In the genomic region with DNA sequence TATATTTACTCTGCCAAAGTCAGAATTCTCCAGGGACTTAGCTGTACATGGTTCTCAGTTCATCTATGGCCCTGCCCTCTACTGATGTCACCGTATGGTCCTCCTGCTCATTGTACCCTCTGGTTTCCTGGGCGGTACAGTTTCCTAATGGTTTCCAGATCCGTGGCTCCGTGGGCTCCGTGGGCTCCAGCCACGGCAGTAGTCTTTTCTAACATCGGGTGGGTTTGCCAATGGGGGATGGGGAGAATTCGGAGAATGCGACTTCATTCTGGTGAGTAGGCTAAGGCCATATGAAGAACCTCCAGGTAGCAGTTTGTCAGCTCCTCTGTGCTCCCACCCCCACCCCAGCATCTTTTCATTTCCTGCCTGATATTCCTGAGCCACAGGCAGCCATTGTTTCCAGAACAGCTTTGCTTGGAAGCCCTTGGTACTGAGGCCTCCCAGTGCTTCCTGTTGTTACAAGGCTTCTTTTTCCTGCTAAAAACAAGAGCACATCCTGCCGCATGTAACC, we compare ENCODE assay signal across 9 mouse cellular contexts.
DNase-seq lines count a peak whose midpoint lies in the region; ATAC-seq and TF ChIP-seq lines count a peak whose summit lies in the region.
"Had no signal": no experiment of that assay in that cellular context is flagged by ENCODE, and none has a peak within 500 bp of the region (broad histone marks: within the 10 kb centered on the region; RNA-seq: fewer than 3 reads in every experiment).

No protein-coding gene starts in this region.

- peaks cover 16% of the 10 kb centered on the region for H3K4me1 ChIP-seq in liver, embryonic 11.5 days (replicated peaks; ENCODE audit: control insufficient read depth, insufficient read depth, low read length)
- peaks cover 16% of the 10 kb centered on the region for H3K4me1 ChIP-seq in liver, embryonic 12.5 days
- peaks cover 71% of the 10 kb centered on the region for H3K4me1 ChIP-seq in heart, embryonic 16.5 days (ENCODE audit: control insufficient read depth, insufficient read depth, low read length)
- peaks cover 12% of the 10 kb centered on the region; the same call in 1 of the 2 replicates for H3K4me1 ChIP-seq in stomach, postnatal 0 days (replicated peaks; ENCODE audit: control insufficient read depth, insufficient read depth)
- H3K4me1 ChIP-seq in midbrain, embryonic 14.5 days (ENCODE audit: control insufficient read depth, insufficient read depth, low read length) = no peaks in the 10 kb centered on the region

- no peaks in the 10 kb centered on the region for H3K36me3 ChIP-seq in liver, embryonic 11.5 days (ENCODE audit: control insufficient read depth, insufficient read depth, low read length)
- H3K36me3 ChIP-seq in liver, embryonic 12.5 days = no peaks in the 10 kb centered on the region
- H3K36me3 ChIP-seq in heart, embryonic 16.5 days (ENCODE audit: control insufficient read depth, insufficient read depth) = 0 out of 2 replicates have a peak, but pooled peaks cover 2% of the 10 kb centered on the region
- H3K36me3 ChIP-seq in stomach, postnatal 0 days (ENCODE audit: control insufficient read depth, insufficient read depth, low read length) = no peaks in the 10 kb centered on the region
- H3K36me3 ChIP-seq in midbrain, embryonic 14.5 days (ENCODE audit: control insufficient read depth, insufficient read depth, low read length) = no peaks in the 10 kb centered on the region
- H3K36me3 ChIP-seq: limb, embryonic 13.5 days had no signal

- no peak for TF ChIP-seq CTCF in stomach, postnatal 0 days (IDR thresholded peaks at IDR 0.05; ENCODE audit: low read depth)

- WGBS in liver, embryonic 11.5 days = 37% methylated on average over 10 of the region's 10 CpGs
- 23% methylated on average over 10 of the region's 10 CpGs for WGBS in liver, embryonic 12.5 days (ENCODE audit: insufficient replicate concordance)
- 47% methylated on average over 10 of the region's 10 CpGs for WGBS in heart, embryonic 16.5 days
- 74% methylated on average over 10 of the region's 10 CpGs for WGBS in stomach, postnatal 0 days
- WGBS in midbrain, embryonic 14.5 days = 94% methylated on average over 10 of the region's 10 CpGs

- H3K9me3 ChIP-seq in liver, embryonic 11.5 days (ENCODE audit: control insufficient read depth, low read length) = no peaks in the 10 kb centered on the region
- H3K9me3 ChIP-seq in liver, embryonic 12.5 days (replicated peaks) = no peaks in the 10 kb centered on the region
- no peaks in the 10 kb centered on the region for H3K9me3 ChIP-seq in heart, embryonic 16.5 days (replicated peaks; ENCODE audit: control insufficient read depth, low read length)
- no peaks in the 10 kb centered on the region for H3K9me3 ChIP-seq in stomach, postnatal 0 days (ENCODE audit: control insufficient read depth, low read length)
- H3K9me3 ChIP-seq in midbrain, embryonic 14.5 days (ENCODE audit: control insufficient read depth, low read length) = no peaks in the 10 kb centered on the region
- H3K9me3 ChIP-seq: limb, embryonic 13.5 days had no signal

- no peak for TF ChIP-seq EP300 in stomach, postnatal 0 days (optimal IDR thresholded peaks at IDR 0.05)

- no peak for DNase-seq in liver, embryonic 11.5 days (ENCODE audit: low spot score)
- peak; percentile 34 to 66 for DNase-seq in kidney, postnatal 36 days
- DNase-seq in stomach, postnatal 0 days (ENCODE audit: low spot score) = no peak
- no peak for DNase-seq in midbrain, embryonic 14.5 days
- DNase-seq in embryo, embryonic 9.5 days (ENCODE audit: extremely low spot score) = no peak
- no peak for DNase-seq in layer of hippocampus, adult 9-10 months (ENCODE audit: low spot score)

- peak overlapping the region; percentile 13; the same call in 1 of the 2 replicates for H3K27ac ChIP-seq in liver, embryonic 11.5 days (ENCODE audit: low read depth, low read length)
- H3K27ac ChIP-seq in liver, embryonic 12.5 days = no peak overlapping the region
- H3K27ac ChIP-seq in heart, embryonic 16.5 days (ENCODE audit: low read length) = peak overlapping the region; percentile 84
- H3K27ac ChIP-seq in stomach, postnatal 0 days (replicated peaks) = peak overlapping the region; percentile 49; the same call in 1 of the 2 replicates
- no peak overlapping the region for H3K27ac ChIP-seq in midbrain, embryonic 14.5 days (replicated peaks; ENCODE audit: low read depth, low read length)
- H3K27ac ChIP-seq: limb, embryonic 13.5 days had no signal

- H3K4me2 ChIP-seq in liver, embryonic 11.5 days = no peak overlapping the region
- no peak overlapping the region for H3K4me2 ChIP-seq in liver, embryonic 12.5 days
- H3K4me2 ChIP-seq in heart, embryonic 16.5 days (ENCODE audit: low read depth, low read length) = peak overlapping the region; percentile 33; the same call in 1 of the 2 replicates
- no peak overlapping the region for H3K4me2 ChIP-seq in stomach, postnatal 0 days (replicated peaks; ENCODE audit: low read depth)
- no peak overlapping the region for H3K4me2 ChIP-seq in midbrain, embryonic 14.5 days (ENCODE audit: low read length)
- H3K4me2 ChIP-seq: limb, embryonic 13.5 days had no signal

- peaks cover 15% of the 10 kb centered on the region for H3K27me3 ChIP-seq in liver, embryonic 11.5 days (replicated peaks; ENCODE audit: control insufficient read depth, insufficient read depth, low read length)
- H3K27me3 ChIP-seq in liver, embryonic 12.5 days (replicated peaks) = peaks cover 62% of the 10 kb centered on the region
- no peaks in the 10 kb centered on the region for H3K27me3 ChIP-seq in heart, embryonic 16.5 days (ENCODE audit: control insufficient read depth, insufficient read depth, low read length)
- no peaks in the 10 kb centered on the region for H3K27me3 ChIP-seq in stomach, postnatal 0 days (ENCODE audit: control insufficient read depth, insufficient read depth, low read length)
- H3K27me3 ChIP-seq in midbrain, embryonic 14.5 days (ENCODE audit: control insufficient read depth, insufficient read depth, low read length) = no peaks in the 10 kb centered on the region
- H3K27me3 ChIP-seq: limb, embryonic 13.5 days had no signal

- H3K9ac ChIP-seq in liver, embryonic 11.5 days (ENCODE audit: low read depth, low read length) = no peak overlapping the region
- no peak overlapping the region for H3K9ac ChIP-seq in liver, embryonic 12.5 days
- H3K9ac ChIP-seq in heart, embryonic 16.5 days (ENCODE audit: low read length) = no peak overlapping the region; the same call in 1 of the 2 replicates
- no peak overlapping the region for H3K9ac ChIP-seq in stomach, postnatal 0 days (ENCODE audit: low read length)
- no peak overlapping the region for H3K9ac ChIP-seq in midbrain, embryonic 14.5 days (replicated peaks; ENCODE audit: low read length)
- H3K9ac ChIP-seq: limb, embryonic 13.5 days had no signal

- ATAC-seq in liver, embryonic 11.5 days (replicated peaks; ENCODE audit: low FRiP score) = no peak
- ATAC-seq in liver, embryonic 12.5 days = no peak
- ATAC-seq in heart, embryonic 16.5 days (replicated peaks; ENCODE audit: extremely low read depth, insufficient read depth, low FRiP score) = peak; percentile 20; the same call in 1 of the 2 replicates
- ATAC-seq in stomach, postnatal 0 days (ENCODE audit: low FRiP score, low TSS enrichment) = no peak
- no peak for ATAC-seq in midbrain, embryonic 14.5 days (ENCODE audit: low FRiP score, low TSS enrichment)

- no peak overlapping the region for H3K4me3 ChIP-seq in liver, embryonic 11.5 days (ENCODE audit: low read depth, low read length)
- no peak overlapping the region for H3K4me3 ChIP-seq in liver, embryonic 12.5 days
- no peak overlapping the region for H3K4me3 ChIP-seq in heart, embryonic 16.5 days (ENCODE audit: low read length)
- no peak overlapping the region for H3K4me3 ChIP-seq in stomach, postnatal 0 days (ENCODE audit: low read depth, low read length)
- H3K4me3 ChIP-seq in midbrain, embryonic 14.5 days (replicated peaks; ENCODE audit: low read depth, low read length) = no peak overlapping the region
- H3K4me3 ChIP-seq: limb, embryonic 13.5 days had no signal

Comparison
In these comparisons a context has a peak if more than half of its experiments do, and no peak if none do; other contexts are left out.
1. H3K27ac ChIP-seq: peak in liver, embryonic 11.5 days (single experiment), heart, embryonic 16.5 days (single experiment) and stomach, postnatal 0 days (single experiment); none in liver, embryonic 12.5 days (single experiment) and midbrain, embryonic 14.5 days (single experiment).
2. DNase-seq: peak in kidney, postnatal 36 days (2 of 2); none in liver, embryonic 11.5 days (single experiment), stomach, postnatal 0 days (single experiment), midbrain, embryonic 14.5 days (single experiment), embryo, embryonic 9.5 days (single experiment) and layer of hippocampus, adult 9-10 months (single experiment).